Mouse (Mus musculus): ENCODE results near the gene Hook2. TPM values are rescaled to one million over a fixed set of nuclear protein-coding genes. Genes with fewer than 3 reads are reported as not detected.

Gene Hook2
- total and polyA plus RNA-seq, 2 experiments from 2014 or later = 21.4 to 40.1 TPM

- peak overlapping the region; percentile 80 for H3K4me2 ChIP-seq (ENCODE audit: low read depth, low read length, poor library complexity, severe bottlenecking)
- no peak overlapping the region for H3K9ac ChIP-seq (replicated peaks; ENCODE audit: low read length, poor library complexity, severe bottlenecking)
- peaks cover 5% of the 10 kb centered on the region; the same call in 1 of the 2 replicates for H3K4me1 ChIP-seq (ENCODE audit: insufficient read depth, low read length)
- DNase-seq (ENCODE audit: low spot score) (peak; percentile 92), ATAC-seq (ENCODE audit: low FRiP score) (no peak)
- H3K36me3 ChIP-seq (ENCODE audit: insufficient read depth, low read length) = peaks cover 21% of the 10 kb centered on the region
- WGBS = 12% methylated on average over 12 of the region's 13 CpGs
- H3K9me3 ChIP-seq (ENCODE audit: low read length) = no peaks in the 10 kb centered on the region
- H3K27ac ChIP-seq (ENCODE audit: low read depth, low read length) = no peak overlapping the region
- no peaks in the 10 kb centered on the region for H3K27me3 ChIP-seq (ENCODE audit: insufficient read depth, low read length)
- peak overlapping the region; percentile 88; the same call in 1 of the 2 replicates for H3K4me3 ChIP-seq (ENCODE audit: low read depth, low read length)
- no peak for TF ChIP-seq CTCF (IDR thresholded peaks at IDR 0.05)
Observed at GRCm38 (mm10) chr8:85034764-85035163, 44.4 kb downstream of the Hook2 start.

DNA sequence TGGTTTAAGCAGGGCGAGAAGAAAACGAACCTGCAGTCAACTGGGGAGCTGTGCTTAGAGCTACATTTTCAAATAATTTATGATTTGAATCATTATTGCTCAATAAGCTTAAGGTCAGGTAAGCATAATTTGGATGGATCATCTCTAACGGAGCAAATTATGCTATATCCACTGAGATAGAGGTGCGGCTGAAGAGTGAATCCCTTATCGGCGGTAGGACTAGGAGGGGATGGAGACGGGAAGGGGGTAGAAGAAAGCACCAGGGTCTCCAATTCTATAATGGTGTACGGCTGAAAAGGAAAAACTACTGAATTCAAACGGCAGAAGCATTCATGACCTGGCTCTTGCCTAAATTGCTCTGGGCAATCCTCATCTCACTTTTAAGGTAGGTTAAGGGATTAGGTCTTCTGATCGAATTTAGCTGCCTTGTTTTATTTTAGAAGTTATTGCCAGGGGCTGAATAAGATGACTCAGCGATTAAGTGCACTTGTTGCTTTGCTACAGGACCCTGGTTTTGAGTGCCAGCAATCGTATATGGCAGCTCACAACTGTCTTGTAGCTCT is 44.8 kb downstream of the Hook2 start:
- DNase-seq (ENCODE audit: low spot score) = no peak
- ATAC-seq (ENCODE audit: low FRiP score) = no peak
- Histone ChIP-seq H3K36me3 (ENCODE audit: insufficient read depth, low read length) (peaks cover 16% of the 10 kb centered on the region), H3K4me3 (ENCODE audit: low read depth, low read length) (peak overlapping the region; percentile 88), H3K9ac (replicated peaks; ENCODE audit: low read length, poor library complexity, severe bottlenecking) (no peak overlapping the region), H3K4me2 (ENCODE audit: low read depth, low read length, poor library complexity, severe bottlenecking) (peak overlapping the region; percentile 80), H3K27ac (ENCODE audit: low read depth, low read length) (no peak overlapping the region), H3K4me1 (ENCODE audit: insufficient read depth, low read length) (peaks cover 5% of the 10 kb centered on the region; the same call in 1 of the 2 replicates), H3K9me3 (ENCODE audit: low read length) (no peaks in the 10 kb centered on the region), H3K27me3 (ENCODE audit: insufficient read depth, low read length) (no peaks in the 10 kb centered on the region)
- 6% methylated on average over 12 of the region's 12 CpGs for WGBS
- TF ChIP-seq CTCF (IDR thresholded peaks at IDR 0.05) = no peak

DNA sequence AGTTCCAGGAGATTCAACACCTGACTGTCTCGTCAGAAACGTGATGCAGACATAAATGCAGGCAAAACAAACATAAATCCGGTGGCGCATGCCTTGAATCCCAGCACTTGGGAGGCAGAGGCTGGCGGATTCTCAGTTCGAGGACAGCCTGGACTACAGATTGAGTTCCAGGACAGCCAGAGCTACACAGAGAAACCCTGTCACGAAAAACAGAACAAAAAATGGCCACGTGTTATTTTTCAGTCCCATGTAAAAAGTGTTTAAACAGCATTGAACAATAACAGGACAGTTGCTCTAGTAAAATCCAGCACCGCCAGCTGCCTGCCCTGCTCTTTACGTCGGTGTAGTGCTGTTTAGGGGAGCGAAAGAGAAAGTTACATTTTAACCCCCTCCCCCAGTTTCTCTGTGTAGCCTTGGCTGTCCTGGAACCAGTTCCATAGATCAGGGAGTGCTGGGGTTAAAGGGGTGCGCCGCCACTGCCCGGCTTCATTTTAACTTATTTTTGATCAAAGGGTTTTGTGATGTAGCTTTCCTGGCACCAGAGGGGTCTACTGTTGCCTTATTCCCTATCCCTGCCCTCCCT is 45.4 kb downstream of the Hook2 start:
- peaks cover 5% of the 10 kb centered on the region; the same call in 1 of the 2 replicates for H3K4me1 ChIP-seq (ENCODE audit: insufficient read depth, low read length)
- WGBS = 1% methylated on average over 15 of the region's 15 CpGs
- DNase-seq (ENCODE audit: low spot score) = peak; percentile 9

DNA sequence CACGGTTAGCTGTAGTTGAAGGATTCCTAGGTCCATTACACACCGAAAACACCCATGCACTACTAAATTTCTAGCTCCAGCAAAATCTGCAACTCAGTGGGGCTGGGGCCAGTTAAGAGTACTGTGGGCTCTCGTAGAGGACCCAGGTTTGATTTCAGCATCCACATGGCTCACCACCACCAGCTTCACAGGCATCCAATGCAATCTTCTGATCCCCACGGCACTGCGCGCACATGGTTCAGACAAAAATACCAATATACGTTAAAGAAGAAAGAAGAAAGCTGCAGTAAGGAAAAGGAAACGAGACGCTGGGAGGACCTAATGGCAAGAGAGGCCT is 45.9 kb downstream of the Hook2 start:
- no peak for TF ChIP-seq CTCF (IDR thresholded peaks at IDR 0.05)
- Histone ChIP-seq H3K4me2 (ENCODE audit: low read depth, low read length, poor library complexity, severe bottlenecking) (peak overlapping the region; percentile 80), H3K9me3 (ENCODE audit: low read length) (no peaks in the 10 kb centered on the region), H3K36me3 (ENCODE audit: insufficient read depth, low read length) (peaks cover 17% of the 10 kb centered on the region), H3K27ac (ENCODE audit: low read depth, low read length) (peak overlapping the region; percentile 96), H3K4me1 (ENCODE audit: insufficient read depth, low read length) (peaks cover 5% of the 10 kb centered on the region; the same call in 1 of the 2 replicates), H3K27me3 (ENCODE audit: insufficient read depth, low read length) (no peaks in the 10 kb centered on the region), H3K9ac (replicated peaks; ENCODE audit: low read length, poor library complexity, severe bottlenecking) (peak overlapping the region; percentile 95), H3K4me3 (ENCODE audit: low read depth, low read length) (peak overlapping the region; percentile 88)
- 0% methylated on average over 9 of the region's 9 CpGs for WGBS
- ATAC-seq (ENCODE audit: low FRiP score) (peak; percentile 41; the same call in 1 of the 2 replicates), DNase-seq (ENCODE audit: low spot score) (no peak)

More for the DNA sequence above, 45.4 kb downstream of the Hook2 start:
- peak overlapping the region; percentile 80 for H3K4me2 ChIP-seq (ENCODE audit: low read depth, low read length, poor library complexity, severe bottlenecking)
- peaks cover 16% of the 10 kb centered on the region for H3K36me3 ChIP-seq (ENCODE audit: insufficient read depth, low read length)
- peak overlapping the region; percentile 95 for H3K9ac ChIP-seq (replicated peaks; ENCODE audit: low read length, poor library complexity, severe bottlenecking)
- H3K27ac ChIP-seq (ENCODE audit: low read depth, low read length) = peak overlapping the region; percentile 96
- TF ChIP-seq CTCF (IDR thresholded peaks at IDR 0.05) = no peak
- ATAC-seq (ENCODE audit: low FRiP score) = peak; percentile 6; the same call in 1 of the 2 replicates
- no peaks in the 10 kb centered on the region for H3K9me3 ChIP-seq (ENCODE audit: low read length)
- H3K27me3 ChIP-seq (ENCODE audit: insufficient read depth, low read length) = no peaks in the 10 kb centered on the region
- H3K4me3 ChIP-seq (ENCODE audit: low read depth, low read length) = peak overlapping the region; percentile 88

DNA sequence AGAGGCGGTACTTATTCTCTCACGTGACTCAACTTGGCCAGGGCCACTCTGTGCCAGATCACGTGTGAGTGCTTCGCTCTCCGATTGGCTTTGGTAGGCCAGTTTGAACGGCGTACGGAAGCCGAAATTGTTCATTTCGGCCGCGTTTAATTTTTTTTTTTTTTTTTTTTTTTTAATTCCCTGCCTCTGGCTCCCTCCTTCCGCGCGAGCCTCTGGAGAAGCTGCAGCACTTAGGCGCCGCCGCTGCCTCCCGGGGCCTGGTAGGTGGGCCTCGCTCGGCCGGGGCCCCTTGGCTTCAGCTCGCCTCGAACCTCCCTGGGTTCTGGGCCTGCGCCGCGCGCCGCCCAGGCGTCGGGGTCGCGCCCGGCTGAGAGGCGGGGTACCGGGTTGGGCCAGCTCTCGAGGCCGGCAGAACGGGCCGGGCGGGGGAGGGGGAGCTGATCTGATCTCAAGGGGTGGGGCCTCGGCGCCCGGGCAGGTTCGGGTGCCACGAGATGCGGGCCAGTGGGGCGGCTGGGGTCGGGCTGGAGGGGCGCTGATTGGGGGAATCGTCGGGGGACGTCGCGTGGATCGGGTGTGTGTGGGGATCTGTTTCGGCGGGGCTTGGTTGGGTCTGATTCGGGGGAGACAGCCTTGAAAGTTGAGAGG is 46.4 kb downstream of the Hook2 start, which contains the start of gene Tnpo2:
Tnpo2 (plus strand) TSS at position 198 of the 648 bp plus-strand sequence.
- ATAC-seq (ENCODE audit: low FRiP score) (peak; percentile 93), DNase-seq (ENCODE audit: low spot score) (peak; percentile 99)
- Histone ChIP-seq H3K27ac (ENCODE audit: low read depth, low read length) (peak within 1 kb of the TSS; percentile 96), H3K9ac (replicated peaks; ENCODE audit: low read length, poor library complexity, severe bottlenecking) (peak within 1 kb of the TSS; percentile 95), H3K4me1 (ENCODE audit: insufficient read depth, low read length) (peaks cover 5% of the 10 kb centered on the region; the same call in 1 of the 2 replicates), H3K9me3 (ENCODE audit: low read length) (no peaks in the 10 kb centered on the region), H3K4me2 (ENCODE audit: low read depth, low read length, poor library complexity, severe bottlenecking) (peak within 1 kb of the TSS; percentile 98), H3K27me3 (ENCODE audit: insufficient read depth, low read length) (no peaks in the 10 kb centered on the region), H3K4me3 (ENCODE audit: low read depth, low read length) (peak within 1 kb of the TSS; percentile 88), H3K36me3 (ENCODE audit: insufficient read depth, low read length) (peaks cover 13% of the 10 kb centered on the region)
- TF ChIP-seq CTCF (IDR thresholded peaks at IDR 0.05) = no peak
- WGBS = under 1% methylated on average over 59 of the region's 59 CpGs

DNA sequence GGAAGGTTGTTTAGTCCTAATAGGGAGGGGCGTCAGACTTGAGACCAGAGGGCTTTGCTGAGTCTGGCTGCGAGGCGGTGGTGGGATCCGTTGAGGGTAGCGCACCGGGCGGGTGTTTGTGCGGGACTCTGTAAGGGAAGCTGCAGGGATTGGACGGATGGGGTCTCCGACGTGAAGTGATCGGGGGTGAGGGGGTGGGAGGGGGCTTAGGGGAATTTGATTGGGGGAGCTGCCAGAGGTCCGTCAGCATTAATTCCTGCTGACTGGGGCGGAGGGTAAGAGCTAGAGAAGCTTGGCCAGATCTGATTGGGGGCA is 46.9 kb downstream of the Hook2 start:
- peak overlapping the region; percentile 98 for H3K4me2 ChIP-seq (ENCODE audit: low read depth, low read length, poor library complexity, severe bottlenecking)
- 0% methylated on average over 13 of the region's 14 CpGs for WGBS
- H3K9me3 ChIP-seq (ENCODE audit: low read length) = no peaks in the 10 kb centered on the region
- H3K4me1 ChIP-seq (ENCODE audit: insufficient read depth, low read length) = peaks cover 5% of the 10 kb centered on the region; the same call in 1 of the 2 replicates
- peak overlapping the region; percentile 96 for H3K27ac ChIP-seq (ENCODE audit: low read depth, low read length)
- peak overlapping the region; percentile 88 for H3K4me3 ChIP-seq (ENCODE audit: low read depth, low read length)
- ATAC-seq (ENCODE audit: low FRiP score) (peak; percentile 73), DNase-seq (ENCODE audit: low spot score) (peak; percentile 62)
- H3K27me3 ChIP-seq (ENCODE audit: insufficient read depth, low read length) = no peaks in the 10 kb centered on the region
- peaks cover 12% of the 10 kb centered on the region for H3K36me3 ChIP-seq (ENCODE audit: insufficient read depth, low read length)
- no peak for TF ChIP-seq CTCF (IDR thresholded peaks at IDR 0.05)
- H3K9ac ChIP-seq (replicated peaks; ENCODE audit: low read length, poor library complexity, severe bottlenecking) = peak overlapping the region; percentile 95

Measured in midbrain, postnatal 0 days (tissue).